Mouse (Mus musculus) adrenal gland, postnatal 36 days (tissue): ENCODE measurements around the gene Hsd11b1. TPM values are rescaled to one million over a fixed set of nuclear protein-coding genes. Genes with fewer than 3 reads are reported as not detected.
"Not testable (repeated sequence)": the region's sequence is repeated elsewhere in the genome, so short reads cannot be mapped to it uniquely, and the experiment has no call there.

ENCODE experiments used
- DNase-seq, 2 experiments: peaks; one replicate each; pipeline ENCODE4 v3.0.0; 2021; ENCODE audit warnings: mixed read lengths in 1 of 2
- total RNA-seq, 2 experiments: library from RNA; stranded (reverse); gene quantifications; 2 replicates each; pipeline ENCODE4 v1.2.3; 2021

Gene Hsd11b1
- total RNA-seq, 2 experiments from 2014 or later, result 102 to 117 TPM

DNA sequence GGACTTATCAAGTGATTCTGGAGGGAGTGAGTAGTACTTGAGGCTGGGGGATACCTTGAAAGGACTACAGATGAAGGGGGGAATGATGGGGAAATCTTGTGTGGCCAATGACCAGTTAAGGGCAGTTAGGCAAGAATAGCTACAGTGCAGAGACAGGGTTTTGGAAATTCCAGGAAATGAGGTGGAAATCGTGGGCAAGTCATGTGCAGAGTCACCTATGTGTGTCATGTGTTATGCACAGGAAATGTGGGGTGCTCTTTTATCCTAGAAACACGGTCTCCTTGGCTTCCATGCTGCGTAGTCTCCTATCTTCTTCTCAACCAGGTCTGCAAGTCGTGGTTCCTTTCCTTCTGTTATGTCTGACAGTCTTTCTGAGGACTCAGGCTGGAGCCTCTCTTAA, 15.6 kb upstream of the Hsd11b1 start:
- no peak for DNase-seq

DNA sequence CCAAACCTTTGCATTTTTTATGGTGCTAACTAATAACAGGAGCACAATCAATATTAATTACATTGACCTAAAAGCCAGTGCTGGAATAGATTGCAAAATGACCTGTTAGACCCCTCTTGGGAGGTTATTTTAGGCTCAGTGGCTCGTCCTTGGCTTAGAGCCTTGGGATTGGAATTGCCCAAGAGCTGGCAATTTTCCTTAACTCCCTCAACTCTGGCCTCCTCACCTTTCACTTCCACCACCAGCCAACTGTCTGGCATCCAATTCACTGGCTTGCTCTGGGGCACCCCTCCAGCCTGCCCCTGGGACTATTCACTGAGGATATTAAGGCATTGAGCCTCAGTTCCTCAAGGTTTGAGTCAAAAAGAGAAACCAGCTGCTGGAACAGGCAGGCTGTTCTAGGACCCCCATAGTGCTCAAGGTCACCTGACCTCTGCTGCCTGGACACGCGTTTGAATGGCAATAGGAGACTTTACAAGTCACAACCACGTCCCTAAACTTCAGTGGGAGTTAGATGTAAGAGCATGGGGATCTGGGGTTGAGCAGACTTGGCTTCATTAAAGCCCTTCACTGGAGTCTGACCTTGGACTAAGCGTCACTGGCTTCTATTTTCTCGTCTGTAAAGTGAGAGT, 14.7 kb upstream of the Hsd11b1 start:
- DNase-seq, result peak; percentile 66

DNA sequence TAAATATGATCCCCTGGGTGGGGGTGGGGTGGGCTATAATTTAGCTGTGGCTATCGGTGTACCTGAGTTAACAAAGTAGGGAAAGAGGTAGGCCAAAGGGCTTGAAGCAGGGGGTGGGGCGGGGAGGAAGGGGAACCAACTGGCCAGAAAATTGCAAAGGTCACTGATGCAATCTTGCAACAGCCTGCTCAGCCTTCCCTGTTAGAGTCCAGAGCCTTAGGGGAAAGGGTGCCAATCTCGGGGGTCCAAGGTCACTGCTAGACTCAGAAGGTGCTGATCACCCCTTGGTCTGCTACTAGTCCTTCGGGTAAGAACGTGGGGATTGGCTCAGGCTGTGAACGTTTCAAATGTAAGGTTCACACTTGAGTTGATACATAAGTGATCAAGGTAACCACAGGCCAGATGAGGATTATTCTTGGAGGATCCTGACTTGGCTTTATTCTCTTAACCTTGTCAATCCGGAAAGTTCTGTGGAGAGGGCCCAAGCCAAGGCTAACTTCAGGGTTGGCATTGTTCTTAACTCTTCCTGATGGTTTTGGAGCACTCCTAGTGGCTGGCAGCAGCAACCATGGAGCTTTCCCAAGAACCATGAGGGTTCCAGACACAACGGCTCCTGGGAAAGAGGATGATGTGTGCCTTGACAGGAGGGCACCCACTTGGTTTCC, 10.7 kb upstream of the Hsd11b1 start:
- peak; percentile 24 to 45 for DNase-seq

DNA sequence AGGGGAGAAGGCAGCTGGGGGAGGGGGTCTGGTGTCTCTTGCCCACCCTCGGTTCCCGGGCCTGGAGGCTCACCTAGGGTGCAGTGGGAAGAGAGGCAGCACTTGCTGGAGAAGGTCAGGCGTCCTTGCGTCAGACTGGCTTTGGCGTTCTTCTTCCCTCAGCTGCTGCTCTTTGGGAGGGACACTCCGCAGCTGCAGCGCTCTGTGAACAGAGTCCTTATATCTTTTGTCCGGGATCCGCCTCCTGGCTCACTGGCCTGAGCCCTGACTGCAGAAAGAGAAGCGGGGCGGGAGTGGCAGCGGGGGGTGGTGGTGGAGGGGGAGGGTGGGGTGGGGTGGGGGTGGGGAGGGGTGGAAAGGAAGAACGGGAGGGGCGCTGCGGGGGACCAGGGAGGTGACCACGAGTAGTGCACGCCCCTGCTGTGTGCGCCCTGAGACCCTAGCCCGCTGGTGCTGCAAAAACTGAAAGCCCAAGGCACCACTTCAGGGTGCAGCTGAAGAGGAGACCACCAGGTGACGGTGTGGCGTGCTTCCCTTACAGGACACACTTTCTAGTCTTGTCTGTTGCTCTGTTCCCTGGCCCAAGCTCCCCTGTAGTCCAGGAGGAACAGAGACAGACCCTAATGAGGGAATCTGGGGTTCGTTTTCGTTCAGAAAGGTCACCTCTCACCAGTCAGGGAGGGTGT, 9.2 kb upstream of the Hsd11b1 start, which contains the start of gene G0s2:
Gene G0s2 (minus strand): TSS at position 302 of the 686 bp plus-strand sequence.
- peak; percentile 86 to 87 for DNase-seq

DNA sequence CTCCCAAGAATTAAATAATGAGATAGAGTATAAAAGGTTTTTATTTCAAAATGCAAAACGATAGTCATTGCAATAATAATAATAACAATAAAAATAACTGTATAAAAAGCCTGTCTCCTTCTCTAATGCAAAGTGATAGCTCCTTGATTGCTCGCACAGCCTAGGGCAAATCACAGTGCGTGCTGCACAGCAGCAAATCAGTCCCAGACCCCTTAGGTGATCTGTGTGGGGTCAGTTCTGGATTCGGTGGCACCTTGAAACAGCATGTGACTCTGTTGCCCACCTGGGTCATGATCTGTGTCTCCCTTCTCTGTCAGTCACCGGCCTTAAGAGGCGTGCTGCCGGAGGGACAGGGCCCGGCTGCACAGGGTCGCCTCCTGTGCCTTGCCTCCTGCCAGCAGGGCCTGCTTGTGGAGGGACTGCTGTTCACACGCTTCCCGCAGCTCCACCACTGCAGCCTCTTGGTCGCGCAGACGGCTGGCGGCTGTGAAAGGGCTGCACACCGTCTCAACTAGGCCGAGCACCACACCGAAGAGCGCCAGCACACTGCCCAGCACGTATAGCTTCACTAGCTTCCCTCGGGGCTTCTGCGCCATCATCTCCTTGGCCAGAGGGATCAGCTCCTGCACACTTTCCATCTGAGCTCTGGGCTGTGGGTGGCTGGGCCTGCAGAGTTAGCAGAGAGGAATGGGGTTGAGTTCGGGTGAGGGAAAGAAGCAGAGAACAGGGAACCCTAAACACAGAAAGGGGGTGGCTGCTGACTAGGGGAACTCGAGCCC, 8.5 kb upstream of the Hsd11b1 start:
- peak; percentile 49 to 61 for DNase-seq

DNA sequence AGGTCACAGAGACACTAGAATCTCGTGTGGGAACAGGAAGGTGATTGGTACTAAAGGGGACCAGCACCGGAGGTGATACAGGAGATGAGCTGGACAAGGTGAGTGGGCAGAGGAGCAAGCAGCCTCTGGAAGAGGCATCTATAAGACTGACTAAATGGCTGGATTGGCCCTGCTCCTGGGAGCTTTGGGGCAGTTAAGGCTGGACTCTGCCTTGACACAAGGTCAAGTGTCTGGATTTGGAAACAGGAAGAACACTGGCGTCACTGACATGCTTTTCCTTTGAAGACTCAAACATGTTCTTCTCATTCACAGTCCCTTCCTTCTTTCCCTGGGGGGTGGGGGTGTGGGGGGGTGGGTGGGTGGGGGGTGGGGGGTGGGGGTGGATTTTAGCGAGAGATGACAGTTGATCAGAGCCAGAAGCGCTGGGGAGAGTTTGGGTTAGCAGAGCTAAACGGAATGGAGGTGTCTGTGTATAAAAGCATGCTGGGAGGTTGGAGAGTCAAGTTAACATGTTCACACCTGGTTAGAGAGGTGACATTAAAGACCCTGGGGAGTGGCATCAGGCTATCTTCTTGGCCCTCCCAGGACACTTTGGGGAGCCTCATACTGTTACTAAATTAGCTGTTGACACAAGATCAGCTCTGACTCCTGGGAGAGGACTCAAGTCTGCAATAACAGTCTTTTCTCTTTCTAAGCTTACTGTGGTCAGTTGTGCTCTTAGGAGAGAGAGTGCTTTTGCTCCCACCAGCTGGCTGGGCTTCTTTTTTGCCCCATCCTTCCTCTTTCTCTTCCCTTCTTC, 7.3 kb upstream of the Hsd11b1 start:
- DNase-seq, result peak; percentile 25 to 39

DNA sequence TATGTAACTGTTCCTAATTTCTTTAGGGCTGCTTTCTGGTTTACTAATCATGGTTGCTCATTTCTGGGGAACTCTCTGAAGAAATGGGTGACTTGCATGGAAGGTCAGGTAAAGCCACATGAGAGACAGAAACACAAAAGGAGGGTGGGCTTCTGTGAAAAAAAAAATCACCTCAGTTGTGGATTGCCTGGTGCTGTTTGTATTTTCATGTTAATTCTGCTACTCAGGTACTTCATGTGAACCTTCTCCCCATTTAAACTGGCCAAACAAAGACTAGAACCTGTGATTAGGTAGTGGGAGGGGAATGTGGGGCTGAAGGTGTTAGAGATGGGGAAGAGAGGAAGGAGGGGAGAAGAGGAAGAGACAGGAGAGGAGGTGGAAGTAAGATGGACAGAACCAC, 1.9 kb upstream of the Hsd11b1 start:
- DNase-seq, result no peak

DNA sequence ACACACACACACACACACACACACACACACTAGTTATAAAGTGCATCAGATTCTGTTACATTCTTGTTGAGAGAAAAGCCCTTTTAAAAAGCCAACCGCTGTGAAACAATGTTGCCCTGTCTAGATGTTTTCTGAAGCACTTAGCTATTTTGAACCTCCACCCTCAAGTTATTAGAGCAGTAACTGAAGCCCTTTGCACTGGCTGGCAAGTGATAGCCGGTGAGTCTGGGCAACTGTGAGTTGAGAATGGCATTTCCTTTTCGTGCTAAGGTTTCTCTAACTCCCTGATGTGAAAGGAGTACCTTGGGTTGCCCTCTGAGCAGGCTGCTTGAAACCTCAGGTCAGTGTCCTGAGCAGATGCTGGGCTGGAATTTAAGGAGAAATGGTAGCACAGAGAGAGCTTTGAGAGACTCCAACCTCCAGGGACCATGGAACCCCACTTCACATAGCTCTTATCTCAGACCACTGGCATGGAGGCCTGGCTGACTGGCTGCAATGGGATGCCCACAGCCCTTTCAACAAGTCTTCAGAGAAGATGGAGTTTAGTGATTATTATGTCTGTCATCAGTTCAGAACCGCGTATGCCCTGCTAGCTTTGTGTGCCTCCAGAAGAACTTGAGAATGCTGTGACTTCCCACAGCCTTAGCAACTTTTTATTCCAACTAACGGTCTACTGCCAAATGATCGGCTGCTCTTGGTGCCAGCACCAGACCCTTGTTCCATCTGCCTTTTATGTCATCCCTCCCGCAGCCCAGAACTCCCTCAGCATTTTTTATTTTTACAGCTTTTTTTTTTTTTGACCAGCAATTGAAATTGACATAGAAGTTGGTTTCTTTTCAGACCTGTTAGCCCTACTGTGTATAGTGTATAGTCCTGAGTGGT, 608 bp downstream of the Hsd11b1 start:
- DNase-seq, result no peak

DNA sequence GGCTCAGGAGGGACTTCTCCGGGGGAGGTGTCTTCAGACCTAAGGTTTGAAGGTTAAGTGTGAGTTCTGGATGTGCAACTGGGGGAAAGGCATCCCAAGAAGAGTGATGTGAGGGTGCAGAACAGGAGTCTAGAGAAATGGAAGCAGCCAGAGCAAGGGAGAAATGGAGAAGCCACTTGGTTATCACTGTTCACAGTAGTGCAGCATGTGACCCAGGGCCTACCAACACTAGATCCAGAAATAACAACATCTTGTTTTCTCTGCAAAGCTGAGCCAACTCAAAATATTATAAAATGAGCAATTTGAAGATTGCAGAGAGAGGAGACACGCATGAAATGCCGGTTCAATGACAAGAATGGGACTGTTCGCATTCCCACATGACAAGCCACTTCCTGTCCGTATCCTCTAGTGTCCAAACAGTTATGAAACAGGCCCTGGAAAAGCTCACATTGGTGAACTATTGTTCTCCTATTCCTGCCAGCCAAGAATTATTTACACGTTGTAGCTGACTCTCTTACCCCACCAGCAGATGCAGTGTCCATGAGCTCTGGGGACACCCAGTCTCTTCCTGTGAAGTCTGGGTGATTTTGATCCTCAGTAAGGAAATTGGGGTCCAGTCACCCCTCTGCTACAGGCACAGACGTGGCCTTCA, 1.9 kb downstream of the Hsd11b1 start:
- DNase-seq, result no peak

DNA sequence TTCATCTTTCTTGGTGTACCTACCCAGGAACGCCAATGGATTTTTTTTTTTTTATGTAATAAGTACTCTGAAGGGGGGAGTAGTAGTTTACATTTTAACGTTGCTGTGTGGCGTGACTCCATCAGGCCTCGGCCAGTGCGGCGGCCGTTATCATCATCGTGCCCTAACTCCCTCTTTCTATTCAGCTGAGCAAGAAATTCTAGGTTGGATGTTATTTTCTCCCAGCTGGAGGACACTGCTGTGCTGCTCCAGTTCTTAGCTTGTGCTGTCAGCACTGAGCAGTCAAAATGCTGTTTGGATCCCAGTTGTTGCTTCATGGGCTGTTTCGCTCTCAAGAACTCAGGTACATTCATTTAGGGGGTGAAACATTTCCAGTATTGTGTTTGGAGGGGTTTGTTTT, 4.3 kb downstream of the Hsd11b1 start:
- DNase-seq, result no peak

DNA sequence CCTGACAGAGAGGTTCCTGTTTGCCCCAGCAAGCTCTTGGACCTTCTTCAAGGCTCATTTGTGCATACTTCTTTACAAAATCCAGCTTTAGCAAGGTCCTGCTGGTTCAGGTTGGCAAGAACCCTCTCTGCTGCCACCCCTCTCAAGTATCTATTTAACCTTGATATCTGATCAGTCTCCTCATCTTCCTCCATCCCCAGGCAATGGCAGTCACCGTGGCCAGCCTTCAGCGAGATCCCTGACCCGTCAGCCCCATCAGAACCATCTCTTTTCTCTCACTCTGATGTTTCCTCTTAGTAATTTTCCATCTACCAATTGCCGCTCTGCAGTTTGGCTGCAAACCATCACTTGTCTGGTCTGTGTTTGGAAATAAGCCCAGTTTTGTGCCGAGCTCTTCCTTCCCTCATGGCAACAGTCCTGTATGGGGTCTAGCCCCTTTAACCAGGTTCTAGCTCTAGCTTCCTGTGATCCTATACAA, 7.2 kb downstream of the Hsd11b1 start:
- DNase-seq, result peak in 1 of 2 experiments; percentile 23

DNA sequence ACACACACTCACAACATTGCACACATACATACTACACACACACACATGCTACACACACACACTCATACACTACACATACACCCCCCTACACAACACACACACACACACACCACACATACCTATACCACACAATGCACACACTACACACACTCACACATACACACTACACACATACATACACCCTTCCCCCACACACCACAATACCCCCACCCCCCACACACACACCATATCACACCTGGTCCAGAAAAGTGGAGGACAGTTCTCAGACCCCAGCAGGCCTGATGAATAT, 7.6 kb downstream of the Hsd11b1 start:
- no peak for DNase-seq

DNA sequence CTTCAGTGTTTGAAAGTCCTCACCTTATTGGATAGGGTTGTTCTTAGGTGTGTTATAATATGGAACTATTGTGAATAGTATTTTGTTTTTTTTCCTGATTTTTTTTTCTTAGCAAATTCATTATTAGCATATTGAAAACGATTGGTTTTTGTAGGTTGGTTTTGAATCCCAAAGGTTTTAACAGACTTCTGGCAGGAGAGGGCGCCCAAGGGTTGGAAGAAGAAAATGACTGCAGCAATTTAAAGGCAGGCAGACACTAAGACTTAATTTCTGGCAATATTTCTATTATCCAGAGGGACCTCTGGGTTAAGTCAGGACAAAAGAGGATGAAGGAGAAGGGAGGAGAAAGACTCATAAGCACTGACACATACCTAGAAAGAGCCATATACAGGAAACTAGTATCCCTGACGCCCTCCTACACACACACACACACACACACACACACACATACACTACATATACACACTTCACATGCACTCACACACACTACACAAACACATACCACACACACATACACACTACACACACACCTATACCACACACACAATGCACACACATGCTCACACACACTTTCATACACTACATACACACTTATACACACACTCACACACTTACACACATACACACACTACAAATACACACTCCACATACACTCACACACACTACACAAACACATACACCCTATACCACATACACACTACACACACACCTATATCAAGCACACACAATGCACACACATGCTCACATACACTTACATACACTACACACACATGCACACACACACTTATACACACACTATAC, 8.2 kb downstream of the Hsd11b1 start:
- DNase-seq, result peak; percentile 79 to 82

DNA sequence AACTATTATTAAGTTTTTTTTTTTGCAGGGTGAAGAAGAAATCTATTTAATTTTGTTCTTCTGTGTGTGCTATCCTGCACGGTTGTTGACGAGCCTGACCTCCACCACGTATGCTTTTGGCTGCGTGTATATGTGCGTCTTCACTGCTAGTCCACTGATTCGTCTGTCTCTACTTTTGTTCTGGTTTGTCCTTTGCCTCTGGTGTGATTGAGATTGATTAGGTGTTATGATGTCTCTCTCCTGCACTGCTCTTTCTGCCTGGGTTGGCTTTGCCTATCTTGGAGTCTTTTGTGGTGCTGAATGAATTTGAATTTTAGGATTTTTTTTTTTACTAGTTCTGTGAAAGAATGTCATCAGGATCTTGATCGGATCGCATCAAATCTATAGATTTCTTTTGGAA, 8.8 kb downstream of the Hsd11b1 start:
- no peak for DNase-seq

DNA sequence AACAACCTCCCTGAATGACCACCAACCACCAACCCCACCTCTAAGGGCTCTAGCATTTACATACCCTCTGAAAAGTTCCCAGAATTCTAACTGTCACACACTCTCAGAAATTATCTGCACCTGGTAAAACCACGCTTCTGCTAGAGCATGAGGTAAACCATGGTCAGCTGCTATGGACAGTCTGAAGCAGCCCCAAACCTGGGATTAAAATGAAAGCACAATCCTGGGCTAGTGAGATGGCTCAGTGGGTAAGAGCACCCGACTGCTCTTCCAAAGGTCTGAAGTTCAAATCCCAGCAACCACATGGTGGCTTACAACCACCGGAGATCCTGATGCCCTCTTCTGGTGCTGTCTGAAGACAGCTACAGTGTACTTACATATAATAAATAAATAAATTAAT, 10.0 kb downstream of the Hsd11b1 start:
- not testable (repeated sequence) for DNase-seq

DNA sequence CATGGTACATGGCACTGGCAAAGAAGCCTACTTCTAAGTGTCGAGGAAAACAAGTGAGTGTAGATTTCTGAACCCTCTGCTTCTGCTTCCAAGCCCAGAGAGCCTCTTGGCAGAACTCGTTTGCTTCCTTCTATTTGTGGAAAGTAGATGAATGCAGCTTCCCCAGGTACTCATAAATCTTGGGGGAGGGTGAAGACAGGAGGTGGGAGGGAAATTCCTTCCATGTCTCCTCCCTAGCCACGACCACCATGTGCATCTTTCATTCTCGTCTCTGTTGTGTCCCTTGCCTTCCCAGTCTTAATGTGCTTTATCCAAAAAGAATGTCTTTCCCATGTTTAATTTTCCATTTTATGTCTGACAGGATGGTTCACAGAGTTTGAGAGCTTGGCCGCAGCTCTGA, 11.3 kb downstream of the Hsd11b1 start:
- DNase-seq, result no peak

DNA sequence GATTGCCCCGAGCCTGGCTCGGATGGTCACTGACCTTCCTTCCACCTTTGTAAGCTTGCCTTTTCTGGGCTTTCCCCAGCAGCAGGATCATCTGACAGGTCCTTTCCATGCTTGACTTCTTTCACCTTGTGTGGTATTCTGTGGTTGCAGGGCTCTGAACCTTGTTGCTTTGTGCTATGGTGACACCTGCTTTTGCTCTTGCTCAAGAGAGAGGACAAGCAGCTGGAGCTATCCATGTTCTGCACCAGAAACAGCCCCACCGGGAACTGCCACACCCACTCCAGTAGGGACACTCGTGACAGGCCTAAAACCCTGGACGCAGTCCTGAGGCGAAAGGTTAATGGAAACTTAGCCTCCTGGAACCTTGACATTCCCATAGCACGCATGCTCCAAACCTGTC, 12.5 kb downstream of the Hsd11b1 start:
- DNase-seq, result no peak

DNA sequence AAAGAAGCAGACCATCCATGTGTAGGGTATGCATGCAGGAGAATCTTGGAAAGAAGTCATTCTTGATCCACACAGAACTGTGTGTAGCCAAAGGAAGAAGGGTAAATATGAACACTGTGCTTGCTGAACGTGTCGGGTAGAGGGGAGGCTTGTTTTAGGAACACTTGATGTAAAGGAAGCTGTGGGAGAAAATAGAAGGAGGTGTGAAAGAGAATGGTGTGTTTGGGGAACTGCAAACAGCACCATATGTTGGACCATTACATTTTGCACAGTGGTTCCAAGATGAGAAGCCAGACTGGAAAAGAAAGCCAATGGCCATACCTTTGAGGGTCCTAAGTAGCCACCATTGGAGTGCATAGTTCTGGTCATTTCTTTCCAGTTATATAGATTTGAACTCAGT, 13.8 kb downstream of the Hsd11b1 start:
- DNase-seq, result no peak

DNA sequence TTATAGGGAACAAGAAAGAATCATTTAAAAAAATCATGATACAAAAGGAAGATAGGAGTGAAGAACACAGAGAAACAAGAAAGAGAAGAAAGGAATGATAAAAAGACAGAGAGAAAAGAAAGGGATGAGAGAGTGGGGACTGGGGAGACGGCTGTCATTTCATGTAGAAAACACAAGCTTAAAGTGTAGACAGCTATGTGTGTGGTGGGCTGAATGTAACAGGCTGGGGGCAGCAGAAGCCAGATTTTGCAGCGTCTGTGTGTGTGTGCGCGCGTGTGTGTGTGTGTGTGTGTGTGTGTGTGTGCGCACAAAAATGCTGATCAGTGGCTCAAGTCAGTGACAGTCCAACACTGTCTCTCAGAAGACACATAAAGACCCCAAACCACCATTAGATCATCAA, 19.6 kb downstream of the Hsd11b1 start:
- no peak for DNase-seq
